Mouse (Mus musculus): Measurements from ENCODE around the gene Lnp1. TPM values are rescaled to one million over a fixed set of nuclear protein-coding genes. Genes with fewer than 3 reads are reported as not detected.
"Not testable (repeated sequence)": the region's sequence is repeated elsewhere in the genome, so short reads cannot be mapped to it uniquely, and the experiment has no call there.

Lnp1 gene
- polyA plus RNA-seq (2014; fragmentation: Nextera tagmentation; extraction: Ambion mirVana): not detected in 2 replicates

DNA sequence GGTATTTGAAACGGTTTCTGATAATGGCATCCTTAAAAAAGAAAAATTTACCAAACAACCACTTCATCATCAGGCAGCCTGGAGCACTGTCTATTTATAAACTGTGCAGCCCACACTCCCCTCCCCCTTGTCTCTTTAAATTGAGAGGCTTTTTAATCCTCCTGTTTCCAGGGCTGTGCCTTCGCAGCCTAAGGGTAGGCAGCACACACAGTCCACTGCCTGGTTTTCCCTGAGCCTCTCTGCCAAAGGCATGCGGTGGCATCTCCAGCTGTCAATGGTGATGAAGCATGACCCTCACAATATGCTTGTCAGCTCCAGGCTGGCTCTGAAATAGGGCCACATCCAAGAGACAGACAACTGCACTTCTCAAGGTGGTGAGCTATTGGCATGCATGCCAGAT, at the start of gene Lnp1:
TSS of gene Lnp1 (minus strand) at position 39 of the 400 bp plus-strand sequence.
- no peaks in the 10 kb centered on the region for H3K36me3 ChIP-seq (ENCODE audit: control insufficient read depth, insufficient read depth, low read length)
- no peak within 1 kb of the TSS for H3K4me2 ChIP-seq (ENCODE audit: low read depth, low read length, severe bottlenecking)
- no peaks in the 10 kb centered on the region for H3K9me3 ChIP-seq (ENCODE audit: control insufficient read depth, low read length)
- H3K4me3 ChIP-seq (ENCODE audit: low read depth, low read length): no peak within 1 kb of the TSS
- H3K9ac ChIP-seq (ENCODE audit: low read length): no peak within 1 kb of the TSS
- 47% methylated on average over 3 of the region's 3 CpGs for WGBS
- no peaks in the 10 kb centered on the region for H3K4me1 ChIP-seq (replicated peaks; ENCODE audit: control insufficient read depth, insufficient read depth, low read length)
- no peak within 1 kb of the TSS for H3K27ac ChIP-seq (ENCODE audit: low read depth, low read length)
- DNase-seq (ENCODE audit: low spot score) (no peak), ATAC-seq (replicated peaks; ENCODE audit: low FRiP score) (0 out of 2 replicates have a peak, but pooled peaks have one; percentile 33)
- H3K27me3 ChIP-seq (ENCODE audit: control insufficient read depth, insufficient read depth, low read length): no peaks in the 10 kb centered on the region

- H3K27ac ChIP-seq (ENCODE audit: low read depth, low read length): no peak overlapping the region
- 84% methylated on average over 3 of the region's 3 CpGs for WGBS
- no peaks in the 10 kb centered on the region for H3K36me3 ChIP-seq (ENCODE audit: control insufficient read depth, insufficient read depth, low read length)
- ATAC-seq (replicated peaks; ENCODE audit: low FRiP score) (no peak), DNase-seq (ENCODE audit: low spot score) (no peak)
- no peak overlapping the region for H3K9ac ChIP-seq (ENCODE audit: low read length)
- H3K9me3 ChIP-seq (ENCODE audit: control insufficient read depth, low read length): no peaks in the 10 kb centered on the region
- no peak overlapping the region for H3K4me3 ChIP-seq (ENCODE audit: low read depth, low read length)
- H3K27me3 ChIP-seq (ENCODE audit: control insufficient read depth, insufficient read depth, low read length): no peaks in the 10 kb centered on the region
- H3K4me1 ChIP-seq (replicated peaks; ENCODE audit: control insufficient read depth, insufficient read depth, low read length): no peaks in the 10 kb centered on the region
- H3K4me2 ChIP-seq (ENCODE audit: low read depth, low read length, severe bottlenecking): no peak overlapping the region
These were observed 46.8 kb upstream of the Lnp1 start for GRCm38 (mm10) chr16:56974646-56975045.

GRCm38 (mm10) chr16:56958311-56958710, 30.4 kb upstream of the Lnp1 start:
- not testable (repeated sequence) for H3K9ac ChIP-seq (ENCODE audit: low read length); H3K36me3 ChIP-seq (ENCODE audit: control insufficient read depth, insufficient read depth, low read length); H3K4me2 ChIP-seq (ENCODE audit: low read depth, low read length, severe bottlenecking); H3K4me3 ChIP-seq (ENCODE audit: low read depth, low read length); H3K9me3 ChIP-seq (ENCODE audit: control insufficient read depth, low read length); H3K4me1 ChIP-seq (replicated peaks; ENCODE audit: control insufficient read depth, insufficient read depth, low read length); DNase-seq (ENCODE audit: low spot score); ATAC-seq (replicated peaks; ENCODE audit: low FRiP score); H3K27ac ChIP-seq (ENCODE audit: low read depth, low read length); H3K27me3 ChIP-seq (ENCODE audit: control insufficient read depth, insufficient read depth, low read length)
- WGBS: 93% methylated on average over 2 of the region's 2 CpGs

DNA sequence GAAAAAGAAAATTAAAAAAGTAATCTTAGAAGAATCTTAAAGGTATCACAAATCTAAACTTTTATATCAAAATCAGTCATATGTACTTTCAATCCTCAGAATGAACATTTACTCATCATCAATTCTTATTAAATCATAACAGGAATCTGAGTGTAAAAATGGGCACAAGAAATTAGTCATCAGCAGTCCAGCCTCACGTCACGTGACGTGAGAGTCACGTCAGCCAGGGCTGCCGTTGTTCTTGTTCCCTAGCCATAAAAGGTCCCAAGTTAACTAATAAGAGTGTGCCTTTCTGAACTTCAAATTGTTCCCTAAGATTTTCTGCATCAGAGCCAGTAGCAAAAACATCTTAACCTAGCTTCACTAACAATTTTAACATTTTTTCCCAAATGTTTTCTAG, 21.2 kb upstream of the Lnp1 start:
- Histone ChIP-seq H3K9me3 (ENCODE audit: control insufficient read depth, low read length) (no peaks in the 10 kb centered on the region), H3K27ac (ENCODE audit: low read depth, low read length) (no peak overlapping the region), H3K4me2 (ENCODE audit: low read depth, low read length, severe bottlenecking) (no peak overlapping the region), H3K4me1 (replicated peaks; ENCODE audit: control insufficient read depth, insufficient read depth, low read length) (no peaks in the 10 kb centered on the region), H3K4me3 (ENCODE audit: low read depth, low read length) (no peak overlapping the region), H3K9ac (ENCODE audit: low read length) (no peak overlapping the region), H3K36me3 (ENCODE audit: control insufficient read depth, insufficient read depth, low read length) (no peaks in the 10 kb centered on the region), H3K27me3 (ENCODE audit: control insufficient read depth, insufficient read depth, low read length) (no peaks in the 10 kb centered on the region)
- 93% methylated on average over 5 of the region's 5 CpGs for WGBS
- DNase-seq (ENCODE audit: low spot score) (no peak), ATAC-seq (replicated peaks; ENCODE audit: low FRiP score) (no peak)

- ATAC-seq (replicated peaks; ENCODE audit: low FRiP score) (no peak), DNase-seq (ENCODE audit: low spot score) (no peak)
- Histone ChIP-seq H3K9me3 (ENCODE audit: control insufficient read depth, low read length) (no peaks in the 10 kb centered on the region), H3K27ac (ENCODE audit: low read depth, low read length) (no peak overlapping the region), H3K4me1 (replicated peaks; ENCODE audit: control insufficient read depth, insufficient read depth, low read length) (no peaks in the 10 kb centered on the region), H3K9ac (ENCODE audit: low read length) (no peak overlapping the region), H3K4me2 (ENCODE audit: low read depth, low read length, severe bottlenecking) (no peak overlapping the region), H3K4me3 (ENCODE audit: low read depth, low read length) (no peak overlapping the region), H3K36me3 (ENCODE audit: control insufficient read depth, insufficient read depth, low read length) (no peaks in the 10 kb centered on the region), H3K27me3 (ENCODE audit: control insufficient read depth, insufficient read depth, low read length) (no peaks in the 10 kb centered on the region)
- WGBS: 86% methylated on average over 2 of the region's 2 CpGs
These were observed 14.5 kb upstream of the Lnp1 start for GRCm38 (mm10) chr16:56942341-56942740.

DNA sequence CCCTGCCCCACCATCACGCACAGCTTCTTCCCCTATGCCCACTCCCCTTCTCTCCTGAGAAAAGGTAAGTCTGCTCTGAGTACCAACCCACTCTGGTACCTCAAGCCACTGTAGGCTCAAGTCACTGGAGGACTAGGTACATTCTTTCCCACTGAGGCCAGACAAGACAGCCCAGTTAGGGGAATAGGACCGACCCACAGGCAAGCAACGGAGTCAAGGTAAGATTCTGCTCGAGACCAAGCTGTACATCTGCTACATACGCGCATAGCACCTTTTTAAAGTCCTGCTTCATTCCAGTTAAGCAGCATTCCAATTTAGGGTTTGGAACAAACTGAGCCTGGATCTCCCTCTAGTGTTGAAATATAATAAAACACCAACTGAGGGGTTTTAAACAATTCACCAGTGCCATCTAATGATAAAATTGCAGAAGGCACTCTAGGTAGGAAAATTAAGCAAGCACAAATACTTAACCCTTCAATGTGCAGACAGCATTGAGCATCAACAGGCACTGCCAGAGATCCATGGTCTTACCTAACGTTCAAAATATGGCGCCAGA, 7.7 kb downstream of the Lnp1 start:
- Histone ChIP-seq H3K9me3 (ENCODE audit: control insufficient read depth, low read length) (no peaks in the 10 kb centered on the region), H3K4me3 (ENCODE audit: low read depth, low read length) (no peak overlapping the region), H3K4me2 (ENCODE audit: low read depth, low read length, severe bottlenecking) (no peak overlapping the region), H3K4me1 (replicated peaks; ENCODE audit: control insufficient read depth, insufficient read depth, low read length) (no peaks in the 10 kb centered on the region), H3K9ac (ENCODE audit: low read length) (no peak overlapping the region), H3K36me3 (ENCODE audit: control insufficient read depth, insufficient read depth, low read length) (no peaks in the 10 kb centered on the region), H3K27ac (ENCODE audit: low read depth, low read length) (no peak overlapping the region), H3K27me3 (ENCODE audit: control insufficient read depth, insufficient read depth, low read length) (no peaks in the 10 kb centered on the region)
- DNase-seq (ENCODE audit: low spot score) (peak; percentile 48), ATAC-seq (replicated peaks; ENCODE audit: low FRiP score) (peak; percentile 81)
- WGBS: 29% methylated on average over 8 of the region's 8 CpGs

DNA sequence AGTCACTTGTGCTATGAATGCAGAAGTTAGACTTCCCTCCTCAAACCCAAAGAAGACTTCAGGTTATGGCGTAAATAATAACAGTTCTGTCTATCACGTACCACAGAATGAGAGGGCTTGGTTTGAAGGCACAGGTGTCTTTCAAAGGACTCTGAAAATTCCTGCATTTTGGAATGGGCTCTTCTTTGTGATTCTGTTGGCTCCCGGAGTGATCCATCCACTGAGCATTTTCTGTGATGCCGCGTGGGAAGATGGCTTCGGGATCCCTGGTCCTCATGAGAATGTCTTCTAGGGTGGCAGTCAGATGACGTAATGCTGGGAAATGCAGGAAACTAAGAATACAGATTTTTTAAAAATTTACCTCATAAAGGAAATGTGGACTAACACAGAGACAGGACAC, 10.6 kb downstream of the Lnp1 start:
- Histone ChIP-seq H3K36me3 (ENCODE audit: control insufficient read depth, insufficient read depth, low read length) (no peaks in the 10 kb centered on the region), H3K27me3 (ENCODE audit: control insufficient read depth, insufficient read depth, low read length) (no peaks in the 10 kb centered on the region), H3K9me3 (ENCODE audit: control insufficient read depth, low read length) (no peaks in the 10 kb centered on the region), H3K4me1 (replicated peaks; ENCODE audit: control insufficient read depth, insufficient read depth, low read length) (no peaks in the 10 kb centered on the region), H3K4me3 (ENCODE audit: low read depth, low read length) (no peak overlapping the region), H3K9ac (ENCODE audit: low read length) (no peak overlapping the region), H3K27ac (ENCODE audit: low read depth, low read length) (no peak overlapping the region), H3K4me2 (ENCODE audit: low read depth, low read length, severe bottlenecking) (no peak overlapping the region)
- ATAC-seq (replicated peaks; ENCODE audit: low FRiP score) (no peak), DNase-seq (ENCODE audit: low spot score) (no peak)
- WGBS: 90% methylated on average over 7 of the region's 7 CpGs

DNA sequence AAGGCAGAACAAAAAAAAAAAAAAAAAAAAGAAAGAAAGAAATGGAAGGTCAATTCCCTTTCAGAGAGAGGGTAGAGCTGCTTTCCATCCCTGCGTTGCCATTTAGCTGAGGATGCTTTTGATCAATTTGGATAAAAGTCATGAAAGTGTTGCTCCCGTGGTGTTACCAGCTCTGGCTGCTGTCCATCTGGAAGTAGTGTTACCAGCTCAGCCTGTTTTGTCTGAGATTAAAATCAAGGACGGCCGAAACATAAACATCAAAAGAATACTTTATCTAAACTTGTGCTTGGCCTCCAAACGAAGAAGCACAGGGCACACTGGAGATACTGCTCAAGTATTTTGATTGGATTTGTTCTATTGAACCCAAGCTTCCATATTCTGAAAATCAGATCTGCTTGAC, 18.9 kb downstream of the Lnp1 start:
- Histone ChIP-seq H3K4me2 (ENCODE audit: low read depth, low read length, severe bottlenecking) (no peak overlapping the region), H3K4me3 (ENCODE audit: low read depth, low read length) (no peak overlapping the region), H3K4me1 (replicated peaks; ENCODE audit: control insufficient read depth, insufficient read depth, low read length) (no peaks in the 10 kb centered on the region), H3K9ac (ENCODE audit: low read length) (no peak overlapping the region), H3K27me3 (ENCODE audit: control insufficient read depth, insufficient read depth, low read length) (no peaks in the 10 kb centered on the region), H3K36me3 (ENCODE audit: control insufficient read depth, insufficient read depth, low read length) (no peaks in the 10 kb centered on the region), H3K27ac (ENCODE audit: low read depth, low read length) (no peak overlapping the region), H3K9me3 (ENCODE audit: control insufficient read depth, low read length) (no peaks in the 10 kb centered on the region)
- no peak for DNase-seq (ENCODE audit: low spot score)
- WGBS: 84% methylated on average over 5 of the region's 5 CpGs
- ATAC-seq (replicated peaks; ENCODE audit: low FRiP score): no peak

DNA sequence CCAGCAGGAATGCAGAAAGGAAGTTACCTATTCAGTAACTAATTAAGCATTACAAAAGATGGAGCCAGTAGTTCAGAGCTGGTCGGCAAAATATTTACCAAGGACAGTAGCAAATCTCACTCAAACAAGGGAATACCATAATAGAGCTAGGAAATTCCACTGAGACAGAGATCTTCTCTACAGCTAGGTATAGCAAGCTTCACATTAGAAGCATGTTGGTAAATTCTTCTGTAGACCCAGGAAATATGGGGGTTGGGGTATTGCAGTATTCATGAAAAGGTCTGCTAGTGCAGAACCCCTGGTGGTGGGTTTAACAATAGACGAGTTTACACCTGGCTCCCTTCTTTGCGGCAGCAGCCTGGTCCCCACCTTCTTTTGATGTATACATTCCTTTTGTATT, 25.7 kb downstream of the Lnp1 start:
- H3K9ac ChIP-seq (ENCODE audit: low read length); DNase-seq (ENCODE audit: low spot score); ATAC-seq (replicated peaks; ENCODE audit: low FRiP score); H3K4me3 ChIP-seq (ENCODE audit: low read depth, low read length); H3K4me1 ChIP-seq (replicated peaks; ENCODE audit: control insufficient read depth, insufficient read depth, low read length); H3K27me3 ChIP-seq (ENCODE audit: control insufficient read depth, insufficient read depth, low read length); H3K4me2 ChIP-seq (ENCODE audit: low read depth, low read length, severe bottlenecking); H3K27ac ChIP-seq (ENCODE audit: low read depth, low read length); H3K9me3 ChIP-seq (ENCODE audit: control insufficient read depth, low read length); H3K36me3 ChIP-seq (ENCODE audit: control insufficient read depth, insufficient read depth, low read length): not testable (repeated sequence)
- WGBS: 66% methylated on average over 3 of the region's 3 CpGs
